Mouse (Mus musculus) megakaryocyte-erythroid progenitor cell, adult 5-6 weeks (primary cell): Measurements from ENCODE around the gene Olfr117. TPM values are rescaled to one million over a fixed set of nuclear protein-coding genes. Genes with fewer than 3 reads are reported as not detected.
"Not testable (repeated sequence)": the region's sequence is repeated elsewhere in the genome, so short reads cannot be mapped to it uniquely, and the experiment has no call there.

Experiments
- ATAC-seq: replicated peaks from 2 replicates; pipeline ENCODE4 v1.8.0; 2016; ENCODE audit warnings: mild to moderate bottlenecking, inconsistent platforms; ENCODE audit not compliant: severe bottlenecking, poor library complexity, low FRiP score, low TSS enrichment
- total RNA-seq, 2 experiments: library from RNA; stranded (forward) in 1 of 2; stranded (reverse) in 1 of 2; fragments of 200-1000, 215-1000 nt in 1 of 2; fragments of >200 nt in 1 of 2; fragmentation: Nextera tagmentation in 1 of 2; gene quantifications; 2 replicates each; pipeline ENCODE4 v1.2.3; 2014 to 2017

Olfr117 gene
- total RNA-seq (2014; fragmentation: Nextera tagmentation), result not detected in 2 replicates
- total RNA-seq (2017), result not detected in 2 replicates

DNA sequence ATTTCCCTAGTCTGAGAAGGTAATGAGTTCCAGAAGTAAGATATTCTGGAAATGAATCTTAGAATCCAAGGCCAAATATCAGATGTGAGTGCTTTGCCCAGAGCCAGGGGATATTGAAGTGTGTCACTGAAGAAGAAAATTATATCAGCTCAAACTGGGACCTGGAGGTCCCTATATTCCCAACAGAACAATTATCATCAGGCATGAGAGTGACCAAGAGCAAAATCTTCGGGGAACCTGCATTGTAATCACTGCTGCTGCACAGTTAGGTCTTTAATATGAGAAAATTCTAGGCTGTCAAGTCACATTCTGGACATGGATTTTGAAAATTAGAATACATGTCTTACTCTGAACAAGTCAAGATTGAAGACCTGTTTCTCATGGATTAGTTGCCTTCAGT, at the start of gene Olfr117:
Olfr117 (minus strand) TSS at position 101 of the 400 bp plus-strand sequence.
- ATAC-seq, result no peak

- not testable (repeated sequence) for ATAC-seq
Observed at GRCm38 (mm10) chr17:37696264-37696663, 32.7 kb upstream of the Olfr117 start, which contains the start of gene Olfr119. Olfr119 (plus strand) TSS chr17:37696564.

DNA sequence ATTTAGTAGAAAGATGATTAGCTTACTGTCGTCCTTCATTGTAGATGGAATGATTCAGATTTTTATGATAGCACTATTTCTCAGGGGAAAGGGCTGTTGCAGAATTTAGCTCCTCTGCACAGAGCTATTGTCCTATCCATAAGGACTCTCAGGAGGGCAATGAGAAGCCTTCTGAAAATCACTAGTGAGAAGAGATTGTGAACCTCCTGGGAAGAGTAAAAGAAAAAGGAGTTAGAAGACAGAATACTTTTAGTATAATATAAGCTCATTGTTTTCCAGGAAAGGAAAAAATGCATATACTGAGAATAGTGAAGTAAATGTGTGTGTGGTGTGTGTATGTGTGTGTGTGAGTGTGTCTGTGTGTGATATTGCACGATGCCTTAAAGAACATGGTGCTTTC, 3.1 kb upstream of the Olfr117 start, which contains the start of gene Olfr118:
Olfr118 (plus strand) TSS at position 301 of the 400 bp plus-strand sequence.
- no peak for ATAC-seq

DNA sequence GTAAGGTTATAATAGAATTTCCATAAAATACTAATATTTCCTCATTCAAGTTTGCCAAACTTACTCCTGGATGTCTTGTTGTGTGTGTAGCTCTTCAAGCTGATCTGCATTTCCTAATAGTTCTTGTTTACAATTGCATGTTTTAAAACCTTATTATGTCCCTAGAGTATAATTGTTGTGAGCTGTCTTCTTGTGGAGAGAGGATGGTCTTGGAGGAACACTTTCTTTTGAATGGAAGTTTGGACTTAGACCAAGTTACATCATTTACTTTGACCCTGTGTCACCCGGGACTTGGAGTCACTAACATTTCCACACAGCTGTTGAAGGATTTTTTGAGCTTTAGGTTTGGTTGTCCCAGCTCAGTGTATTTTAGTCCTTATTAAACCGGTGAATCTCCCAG, 36.6 kb downstream of the Olfr117 start, which contains the start of the genes Olfr115 and Olfr116:
Olfr115 (minus strand) TSS at position 101 of the 400 bp plus-strand sequence.
Olfr116 (minus strand) TSS at position 191 of the 400 bp plus-strand sequence.
- no peak for ATAC-seq

Other genes with a start within 250 kb of the Olfr117 start
- gene Olfr108, start 218.3 kb downstream of the Olfr117 start, total RNA-seq (2014; fragmentation: Nextera tagmentation), result not detected in 2 replicates
- gene Olfr108, start 218.3 kb downstream of the Olfr117 start, total RNA-seq (2017), result not detected in 2 replicates
- gene Olfr109, start 204.9 kb downstream of the Olfr117 start, total RNA-seq (2014; fragmentation: Nextera tagmentation), result not detected in 2 replicates
- gene Olfr109, start 204.9 kb downstream of the Olfr117 start, total RNA-seq (2017), result not detected in 2 replicates
- gene H2-M2, start 180.2 kb downstream of the Olfr117 start, total RNA-seq (2014; fragmentation: Nextera tagmentation), result not detected in 2 replicates
- gene H2-M2, start 180.2 kb downstream of the Olfr117 start, total RNA-seq (2017), result not detected in 2 replicates
- gene Olfr110, start 171.3 kb downstream of the Olfr117 start, total RNA-seq (2014; fragmentation: Nextera tagmentation), result not detected in 2 replicates
- not detected in 2 replicates for gene Olfr110, start 171.3 kb downstream of the Olfr117 start, total RNA-seq (2017)
- not detected in 2 replicates for gene Olfr111, start 155.8 kb downstream of the Olfr117 start, total RNA-seq (2014; fragmentation: Nextera tagmentation)
- gene Olfr111, start 155.8 kb downstream of the Olfr117 start, total RNA-seq (2017), result not detected in 2 replicates
- not detected in 2 replicates for gene Olfr112, start 94.3 kb downstream of the Olfr117 start, total RNA-seq (2014; fragmentation: Nextera tagmentation)
- not detected in 2 replicates for gene Olfr112, start 94.3 kb downstream of the Olfr117 start, total RNA-seq (2017)
- not detected in 2 replicates for gene Olfr113, start 86.1 kb downstream of the Olfr117 start, total RNA-seq (2014; fragmentation: Nextera tagmentation)
- gene Olfr113, start 86.1 kb downstream of the Olfr117 start, total RNA-seq (2017), result not detected in 2 replicates
- gene Olfr114, start 71.0 kb downstream of the Olfr117 start, total RNA-seq (2014; fragmentation: Nextera tagmentation), result not detected in 2 replicates
- not detected in 2 replicates for gene Olfr114, start 71.0 kb downstream of the Olfr117 start, total RNA-seq (2017)
- not detected in 2 replicates for gene Olfr115, start 36.7 kb downstream of the Olfr117 start, total RNA-seq (2014; fragmentation: Nextera tagmentation)
- gene Olfr115, start 36.7 kb downstream of the Olfr117 start, total RNA-seq (2017), result not detected in 2 replicates
- gene Olfr116, start 36.6 kb downstream of the Olfr117 start, total RNA-seq (2014; fragmentation: Nextera tagmentation), result not detected in 2 replicates
- not detected in 2 replicates for gene Olfr116, start 36.6 kb downstream of the Olfr117 start, total RNA-seq (2017)
- not detected in 2 replicates for gene Olfr118, start 3.2 kb upstream of the Olfr117 start, total RNA-seq (2014; fragmentation: Nextera tagmentation)
- not detected in 2 replicates for gene Olfr118, start 3.2 kb upstream of the Olfr117 start, total RNA-seq (2017)
- gene Olfr119, start 32.8 kb upstream of the Olfr117 start, total RNA-seq (2014; fragmentation: Nextera tagmentation), result not detected in 2 replicates
- not detected in 2 replicates for gene Olfr119, start 32.8 kb upstream of the Olfr117 start, total RNA-seq (2017)
- not detected in 2 replicates for gene Olfr120, start 58.0 kb upstream of the Olfr117 start, total RNA-seq (2014; fragmentation: Nextera tagmentation)
- not detected in 2 replicates for gene Olfr120, start 58.0 kb upstream of the Olfr117 start, total RNA-seq (2017)
- not detected in 2 replicates for gene Olfr121, start 85.1 kb upstream of the Olfr117 start, total RNA-seq (2014; fragmentation: Nextera tagmentation)
- gene Olfr121, start 85.1 kb upstream of the Olfr117 start, total RNA-seq (2017), result not detected in 2 replicates
- not detected in 2 replicates for gene Olfr122, start 104.8 kb upstream of the Olfr117 start, total RNA-seq (2014; fragmentation: Nextera tagmentation)
- gene Olfr122, start 104.8 kb upstream of the Olfr117 start, total RNA-seq (2017), result not detected in 2 replicates
- gene Olfr123, start 129.7 kb upstream of the Olfr117 start, total RNA-seq (2014; fragmentation: Nextera tagmentation), result not detected in 2 replicates
- not detected in 2 replicates for gene Olfr123, start 129.7 kb upstream of the Olfr117 start, total RNA-seq (2017)
- not detected in 2 replicates for gene Olfr124, start 136.1 kb upstream of the Olfr117 start, total RNA-seq (2014; fragmentation: Nextera tagmentation)
- not detected in 2 replicates for gene Olfr124, start 136.1 kb upstream of the Olfr117 start, total RNA-seq (2017)
- not detected in 2 replicates for gene Olfr125, start 169.2 kb upstream of the Olfr117 start, total RNA-seq (2014; fragmentation: Nextera tagmentation)
- not detected in 2 replicates for gene Olfr125, start 169.2 kb upstream of the Olfr117 start, total RNA-seq (2017)
- gene Olfr126, start 183.7 kb upstream of the Olfr117 start, total RNA-seq (2014; fragmentation: Nextera tagmentation), result not detected in 2 replicates
- not detected in 2 replicates for gene Olfr126, start 183.7 kb upstream of the Olfr117 start, total RNA-seq (2017)
- gene Olfr127, start 236.7 kb upstream of the Olfr117 start, total RNA-seq (2014; fragmentation: Nextera tagmentation), result not detected in 2 replicates
- gene Olfr127, start 236.7 kb upstream of the Olfr117 start, total RNA-seq (2017), result not detected in 2 replicates